Mouse (Mus musculus) olfactory bulb, adult 2 months (tissue): ENCODE results near the gene Krt1.

Experiments
- CTCF ChIP-seq: fragments of 200-500 bp; IDR thresholded peaks from 2 replicates; pipeline ENCODE4 v1.5.1; 2012; ENCODE audit warnings: low read depth, mild to moderate bottlenecking, low read length, moderate library complexity; ENCODE audit not compliant: insufficient read depth
- POLR2A ChIP-seq: fragments of 200-500 bp; IDR thresholded peaks from 2 replicates; pipeline ENCODE4 v1.6.1; 2012; ENCODE audit warnings: mild to moderate bottlenecking, low read depth, low read length, moderate library complexity; ENCODE audit not compliant: insufficient read depth

DNA sequence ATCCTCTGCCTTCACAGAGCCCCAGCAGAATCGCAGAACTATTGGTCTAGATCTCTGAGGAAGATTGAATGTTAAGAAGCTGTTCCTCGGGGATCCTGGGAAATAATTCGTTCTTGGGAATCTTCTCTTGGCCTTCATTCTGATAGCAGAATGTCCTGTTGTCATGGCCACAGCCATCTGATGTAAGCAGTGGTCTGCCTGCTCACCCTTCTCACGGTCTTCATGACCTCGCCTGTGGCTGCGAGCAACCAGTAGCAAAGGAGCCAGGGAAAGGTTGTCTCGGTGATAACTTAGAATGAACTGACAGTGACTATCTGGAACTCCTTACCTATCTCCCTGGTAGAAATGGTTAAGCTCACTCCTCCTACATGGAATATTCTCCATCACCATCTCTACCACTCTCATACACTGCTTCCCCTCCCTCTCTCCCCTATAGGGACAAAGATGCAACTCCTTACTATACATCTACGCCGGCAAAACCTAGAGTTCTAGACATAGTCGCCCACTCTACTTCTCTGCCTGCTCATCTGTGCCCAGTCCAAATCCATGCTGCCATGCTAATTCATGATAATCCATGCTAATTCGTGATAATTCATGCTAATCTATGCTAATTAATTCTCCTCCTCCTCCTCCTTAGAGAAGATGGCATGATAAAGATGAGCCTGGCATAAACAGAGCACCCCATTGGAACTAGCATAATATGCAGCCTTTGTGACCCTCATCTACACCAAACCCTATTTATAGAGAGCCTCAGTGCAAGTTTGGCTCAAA, 47.4 kb downstream of the Krt1 start:
- TF ChIP-seq POLR2A (no peak), CTCF (no peak)
